Mouse (Mus musculus) liver, postnatal 0 days (tissue): ENCODE data around the gene Etv1. TPM values are rescaled to one million over a fixed set of nuclear protein-coding genes. Genes with fewer than 3 reads are reported as not detected.

Experiments
- ATAC-seq: fragments of 200-750 bp; cut with Nextera tagmentation; 2 replicates; pipeline ENCODE4 v1.8.0; 2017; ENCODE audit warnings: mild to moderate bottlenecking, moderate library complexity
- DNase-seq: peaks from one replicate; pipeline ENCODE4 v3.0.0-alpha.2; 2016
- H3K27ac ChIP-seq: fragments of 300-500 bp; sonication (generic); 2 replicates; pipeline ENCODE4 v1.5.1; 2014; ENCODE audit warnings: antibody characterized with exemption, moderate library complexity, mild to moderate bottlenecking, low read depth
- H3K27me3 ChIP-seq: fragments of 300-500 bp; sonication (generic); 2 replicates; pipeline ENCODE4 v1.6.1; 2014; ENCODE audit warnings: low read length, control low read depth, mixed read lengths; ENCODE audit not compliant: insufficient read depth
- H3K36me3 ChIP-seq: fragments of 300-500 bp; sonication (generic); replicated peaks from 2 replicates; pipeline ENCODE4 v1.6.1; 2014; ENCODE audit warnings: mild to moderate bottlenecking, control low read depth, low read length, moderate library complexity, mixed read lengths; ENCODE audit not compliant: insufficient read depth
- H3K4me1 ChIP-seq: fragments of 300-500 bp; sonication (generic); 2 replicates; pipeline ENCODE4 v1.6.1; 2014; ENCODE audit warnings: antibody characterized with exemption, mild to moderate bottlenecking, control low read depth; ENCODE audit not compliant: insufficient read depth
- H3K4me2 ChIP-seq: fragments of 300-500 bp; sonication (generic); 2 replicates; pipeline ENCODE4 v1.6.1; 2014; ENCODE audit warnings: low read depth, mild to moderate bottlenecking, low read length, moderate library complexity, mixed read lengths
- H3K4me3 ChIP-seq: fragments of 300-500 bp; sonication (generic); 2 replicates; pipeline ENCODE4 v1.5.1; 2014; ENCODE audit warnings: low read depth, low read length
- H3K9ac ChIP-seq: fragments of 300-500 bp; sonication (generic); replicated peaks from 2 replicates; pipeline ENCODE4 v1.6.1; 2014; ENCODE audit warnings: mild to moderate bottlenecking, moderate library complexity
- H3K9me3 ChIP-seq: fragments of 300-500 bp; sonication (generic); 2 replicates; pipeline ENCODE4 v1.6.1; 2016; ENCODE audit warnings: mild to moderate bottlenecking, control low read depth, low read length, mixed read lengths
- CTCF ChIP-seq: sonication (generic); IDR thresholded peaks from 2 replicates; pipeline ENCODE4 v1.5.1; 2016; ENCODE audit warnings: antibody characterized with exemption, low read depth
- EP300 ChIP-seq: IDR thresholded peaks from 2 replicates; pipeline ENCODE4 v1.6.1; 2016; ENCODE audit warnings: antibody characterized with exemption, low read depth, mild to moderate bottlenecking
- WGBS: fragments of 180-500 bp; shearing (Covaris S2); extraction: QIAGEN DNeasy Blood & Tissue Kit; methylation state at CpG from one replicate; pipeline ENCODE4 v1.1.7; 2014; ENCODE audit not compliant: insufficient replicate concordance; 5-methylcytosine and 5-hydroxymethylcytosine counted together
- polyA plus RNA-seq: library from polyadenylated mRNA; unstranded; fragments of >200 nt; fragmentation: Nextera tagmentation; extraction: Ambion mirVana; gene quantifications from 2 replicates; pipeline ENCODE4 v1.2.1, GENCODE M21; 2015

Gene Etv1
- polyA plus RNA-seq = 0.92 and 1.1 TPM in 2 replicates

GRCm38 (mm10) chr12:38779186-38779777 is at the start of gene Etv1:
Gene Etv1 (plus strand): TSS chr12:38779380.
- peaks cover 3% of the 10 kb centered on the region; the same call in 1 of the 2 replicates for H3K4me1 ChIP-seq
- H3K36me3 ChIP-seq = no peaks in the 10 kb centered on the region
- H3K4me3 ChIP-seq = peak within 1 kb of the TSS; percentile 51
- under 1% methylated on average over 20 of the region's 20 CpGs for WGBS
- TF ChIP-seq EP300 (no peak), CTCF (no peak)
- H3K9ac ChIP-seq = peak within 1 kb of the TSS; percentile 32
- DNase-seq (peak; percentile 55), ATAC-seq (peak; percentile 36)
- peak within 1 kb of the TSS; percentile 76 for H3K27ac ChIP-seq
- no peaks in the 10 kb centered on the region for H3K9me3 ChIP-seq
- H3K27me3 ChIP-seq = no peaks in the 10 kb centered on the region
- H3K4me2 ChIP-seq = peak within 1 kb of the TSS; percentile 83

DNA sequence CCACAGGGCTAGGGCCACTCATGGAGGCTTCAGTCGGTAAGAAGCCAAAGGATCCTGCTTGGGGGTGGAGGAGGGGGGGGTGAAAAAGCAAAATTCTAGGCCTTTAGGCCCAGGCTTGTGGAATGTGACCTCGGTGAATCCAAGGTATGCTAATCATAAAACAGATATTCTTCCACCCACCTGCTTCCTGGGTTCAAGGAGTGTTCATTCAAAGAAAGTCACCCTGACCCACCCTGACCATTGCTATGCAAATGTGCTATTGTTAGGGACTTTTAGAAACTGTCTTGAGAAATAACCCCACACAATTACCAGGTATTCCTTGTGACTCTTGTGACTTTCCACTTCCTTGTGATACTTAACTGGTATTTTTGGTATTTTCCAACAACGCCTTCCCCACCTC is 49.5 kb upstream of the Etv1 start:
- TF ChIP-seq EP300 = no peak
- TF ChIP-seq CTCF = no peak
- H3K9ac ChIP-seq = no peak overlapping the region
- no peak overlapping the region for H3K4me2 ChIP-seq
- no peak overlapping the region for H3K4me3 ChIP-seq
- H3K9me3 ChIP-seq = no peaks in the 10 kb centered on the region
- H3K27me3 ChIP-seq = no peaks in the 10 kb centered on the region
- no peak overlapping the region for H3K27ac ChIP-seq
- ATAC-seq (no peak), DNase-seq (no peak)
- no peaks in the 10 kb centered on the region for H3K4me1 ChIP-seq
- 70% methylated on average over 3 of the region's 3 CpGs for WGBS
- H3K36me3 ChIP-seq = no peaks in the 10 kb centered on the region

DNA sequence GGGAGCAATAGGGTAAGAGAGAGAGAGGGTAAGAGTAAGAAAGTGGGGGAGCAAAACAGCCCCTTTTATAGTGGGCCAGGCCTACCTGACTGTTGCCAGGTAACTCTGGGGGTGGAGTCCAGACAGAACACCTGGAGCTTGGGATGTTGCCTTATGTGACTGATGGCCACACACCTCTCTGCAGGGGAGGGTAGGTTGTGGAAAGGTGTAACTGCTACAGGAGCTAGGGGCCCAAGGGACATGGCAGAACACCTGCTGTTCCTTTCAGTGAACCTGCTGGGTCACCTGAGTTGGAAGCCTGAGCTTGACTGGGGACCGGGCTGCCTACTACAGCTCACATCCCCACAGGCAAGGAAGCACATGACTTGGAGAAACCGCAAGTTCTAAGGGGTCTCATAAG is 48.4 kb upstream of the Etv1 start:
- no peak overlapping the region for H3K4me2 ChIP-seq
- no peak overlapping the region for H3K9ac ChIP-seq
- H3K4me3 ChIP-seq = no peak overlapping the region
- H3K9me3 ChIP-seq = no peaks in the 10 kb centered on the region
- no peak for DNase-seq
- H3K4me1 ChIP-seq = no peaks in the 10 kb centered on the region
- TF ChIP-seq CTCF = no peak
- TF ChIP-seq EP300 = no peak
- H3K36me3 ChIP-seq = no peaks in the 10 kb centered on the region
- ATAC-seq = no peak
- no peaks in the 10 kb centered on the region for H3K27me3 ChIP-seq
- WGBS = 80% methylated on average over 2 of the region's 2 CpGs
- no peak overlapping the region for H3K27ac ChIP-seq

- H3K27me3 ChIP-seq = no peaks in the 10 kb centered on the region
- H3K4me3 ChIP-seq = no peak overlapping the region
- WGBS = 34% methylated on average over 2 of the region's 2 CpGs
- H3K27ac ChIP-seq = no peak overlapping the region
- no peaks in the 10 kb centered on the region for H3K9me3 ChIP-seq
- ATAC-seq (no peak), DNase-seq (no peak)
- no peaks in the 10 kb centered on the region for H3K36me3 ChIP-seq
- no peak overlapping the region for H3K9ac ChIP-seq
- H3K4me1 ChIP-seq = no peaks in the 10 kb centered on the region
- TF ChIP-seq CTCF (no peak), EP300 (no peak)
- no peak overlapping the region for H3K4me2 ChIP-seq
Observed at GRCm38 (mm10) chr12:38759322-38759721, 19.9 kb upstream of the Etv1 start.

GRCm38 (mm10) chr12:38777316-38777715 is 1.9 kb upstream of the Etv1 start:
- no peak for TF ChIP-seq EP300
- no peak for TF ChIP-seq CTCF
- Histone ChIP-seq H3K36me3 (no peaks in the 10 kb centered on the region), H3K9me3 (no peaks in the 10 kb centered on the region), H3K4me1 (peaks cover 3% of the 10 kb centered on the region; the same call in 1 of the 2 replicates), H3K4me3 (no peak overlapping the region), H3K27me3 (no peaks in the 10 kb centered on the region), H3K9ac (no peak overlapping the region), H3K4me2 (no peak overlapping the region), H3K27ac (no peak overlapping the region)
- 70% methylated on average over 7 of the region's 7 CpGs for WGBS
- ATAC-seq (no peak), DNase-seq (no peak)

DNA sequence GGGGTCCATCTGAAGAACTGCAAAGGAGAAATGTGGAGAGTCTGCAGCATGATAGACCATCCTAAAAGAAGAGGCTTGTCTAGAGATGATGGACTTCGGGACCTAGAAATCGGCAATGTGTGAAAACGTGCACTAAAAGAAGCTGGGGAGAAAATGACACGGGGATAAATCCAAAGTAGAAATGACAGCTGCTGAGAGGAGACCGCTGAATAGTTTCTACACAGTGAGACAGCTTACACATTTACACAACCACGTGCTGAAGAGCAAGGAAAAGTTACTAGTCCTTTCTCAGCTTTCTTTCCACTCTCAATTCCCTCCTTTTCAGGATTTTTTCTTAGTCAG is 1.3 kb upstream of the Etv1 start:
- Histone ChIP-seq H3K9ac (no peak overlapping the region), H3K4me1 (peaks cover 3% of the 10 kb centered on the region; the same call in 1 of the 2 replicates), H3K36me3 (no peaks in the 10 kb centered on the region), H3K27me3 (no peaks in the 10 kb centered on the region), H3K4me3 (peak overlapping the region; percentile 51), H3K27ac (no peak overlapping the region), H3K4me2 (peak overlapping the region; percentile 83), H3K9me3 (no peaks in the 10 kb centered on the region)
- TF ChIP-seq CTCF = no peak
- no peak for TF ChIP-seq EP300
- WGBS = 11% methylated on average over 6 of the region's 6 CpGs
- DNase-seq (no peak), ATAC-seq (no peak)
